Mouse (Mus musculus): Measurements from ENCODE around the gene Ube2l3. TPM values are rescaled to one million over a fixed set of nuclear protein-coding genes. Genes with fewer than 3 reads are reported as not detected.

Gene Ube2l3
- polyA plus RNA-seq, 1 experiment, result 73.6 TPM

GRCm38 (mm10) chr16:17209404-17209960 is 7.0 kb upstream of the Ube2l3 start:
- TF ChIP-seq CTCF (conservative IDR thresholded peaks at IDR 0.05; ENCODE audit: insufficient read depth, insufficient read length, low read depth, low read length) (no peak), POLR2A (IDR thresholded peaks at IDR 0.05; ENCODE audit: low read depth, low read length) (no peak)
- Histone ChIP-seq H3K36me3 (ENCODE audit: control insufficient read depth, insufficient read depth, low read length) (no peaks in the 10 kb centered on the region), H3K4me1 (ENCODE audit: control insufficient read depth, insufficient read depth, low read length) (peaks cover 6% of the 10 kb centered on the region; the same call in 1 of the 2 replicates), H3K27me3 (replicated peaks; ENCODE audit: control insufficient read depth, insufficient read depth, low read length) (no peaks in the 10 kb centered on the region), H3K27ac (ENCODE audit: insufficient read depth, low read depth, low read length) (no peak overlapping the region), H3K4me3 (ENCODE audit: insufficient read depth, low read depth, low read length) (peak overlapping the region; percentile 61)
- no peak for DNase-seq
- WGBS, result under 1% methylated on average over 37 of the region's 37 CpGs

GRCm38 (mm10) chr16:17208389-17209361 is 6.2 kb upstream of the Ube2l3 start, which contains the start of gene Rimbp3:
TSS of gene Rimbp3 (plus strand) at chr16:17208603.
- 4% methylated on average over 85 of the region's 85 CpGs for WGBS

GRCm38 (mm10) chr16:17204990-17205389 is 2.5 kb upstream of the Ube2l3 start:
- Histone ChIP-seq H3K4me3 (ENCODE audit: insufficient read depth, low read depth, low read length) (no peak overlapping the region), H3K4me1 (ENCODE audit: control insufficient read depth, insufficient read depth, low read length) (peaks cover 11% of the 10 kb centered on the region; the same call in 1 of the 2 replicates), H3K36me3 (ENCODE audit: control insufficient read depth, insufficient read depth, low read length) (no peaks in the 10 kb centered on the region), H3K27ac (ENCODE audit: insufficient read depth, low read depth, low read length) (no peak overlapping the region), H3K27me3 (replicated peaks; ENCODE audit: control insufficient read depth, insufficient read depth, low read length) (no peaks in the 10 kb centered on the region)
- DNase-seq, result peak; percentile 60
- WGBS, result 4% methylated on average over 6 of the region's 6 CpGs
- TF ChIP-seq CTCF (conservative IDR thresholded peaks at IDR 0.05; ENCODE audit: insufficient read depth, insufficient read length, low read depth, low read length) (peak; percentile 55), POLR2A (IDR thresholded peaks at IDR 0.05; ENCODE audit: low read depth, low read length) (no peak)

More at GRCm38 (mm10) chr16:17208389-17209361, 6.2 kb upstream of the Ube2l3 start, which contains the start of gene Rimbp3:
- no peaks in the 10 kb centered on the region for H3K36me3 ChIP-seq (ENCODE audit: control insufficient read depth, insufficient read depth, low read length)
- H3K27ac ChIP-seq (ENCODE audit: insufficient read depth, low read depth, low read length), result no peak within 1 kb of the TSS
- peaks cover 6% of the 10 kb centered on the region; the same call in 1 of the 2 replicates for H3K4me1 ChIP-seq (ENCODE audit: control insufficient read depth, insufficient read depth, low read length)
- TF ChIP-seq CTCF (conservative IDR thresholded peaks at IDR 0.05; ENCODE audit: insufficient read depth, insufficient read length, low read depth, low read length), result peak; percentile 74
- no peak for TF ChIP-seq POLR2A (IDR thresholded peaks at IDR 0.05; ENCODE audit: low read depth, low read length)
- DNase-seq, result peak; percentile 86
- peak within 1 kb of the TSS; percentile 61 for H3K4me3 ChIP-seq (ENCODE audit: insufficient read depth, low read depth, low read length)
- H3K27me3 ChIP-seq (replicated peaks; ENCODE audit: control insufficient read depth, insufficient read depth, low read length), result no peaks in the 10 kb centered on the region

GRCm38 (mm10) chr16:17201977-17202376 is 472 bp downstream of the Ube2l3 start:
- Histone ChIP-seq H3K27me3 (replicated peaks; ENCODE audit: control insufficient read depth, insufficient read depth, low read length) (no peaks in the 10 kb centered on the region), H3K4me3 (ENCODE audit: insufficient read depth, low read depth, low read length) (no peak overlapping the region), H3K27ac (ENCODE audit: insufficient read depth, low read depth, low read length) (no peak overlapping the region), H3K4me1 (ENCODE audit: control insufficient read depth, insufficient read depth, low read length) (peaks cover 11% of the 10 kb centered on the region; the same call in 1 of the 2 replicates), H3K36me3 (ENCODE audit: control insufficient read depth, insufficient read depth, low read length) (no peaks in the 10 kb centered on the region)
- TF ChIP-seq CTCF (conservative IDR thresholded peaks at IDR 0.05; ENCODE audit: insufficient read depth, insufficient read length, low read depth, low read length), result no peak
- TF ChIP-seq POLR2A (IDR thresholded peaks at IDR 0.05; ENCODE audit: low read depth, low read length), result no peak
- no peak for DNase-seq
- 41% methylated on average over 2 of the region's 2 CpGs for WGBS

GRCm38 (mm10) chr16:17200953-17201707 is 1.3 kb downstream of the Ube2l3 start:
- H3K4me1 ChIP-seq (ENCODE audit: control insufficient read depth, insufficient read depth, low read length), result peaks cover 11% of the 10 kb centered on the region; the same call in 1 of the 2 replicates
- H3K4me3 ChIP-seq (ENCODE audit: insufficient read depth, low read depth, low read length), result peak overlapping the region; percentile 70
- peak overlapping the region; percentile 18; the same call in 1 of the 2 replicates for H3K27ac ChIP-seq (ENCODE audit: insufficient read depth, low read depth, low read length)
- 1% methylated on average over 70 of the region's 72 CpGs for WGBS
- TF ChIP-seq CTCF (conservative IDR thresholded peaks at IDR 0.05; ENCODE audit: insufficient read depth, insufficient read length, low read depth, low read length), result no peak
- TF ChIP-seq POLR2A (IDR thresholded peaks at IDR 0.05; ENCODE audit: low read depth, low read length), result no peak
- no peaks in the 10 kb centered on the region for H3K36me3 ChIP-seq (ENCODE audit: control insufficient read depth, insufficient read depth, low read length)
- H3K27me3 ChIP-seq (replicated peaks; ENCODE audit: control insufficient read depth, insufficient read depth, low read length), result no peaks in the 10 kb centered on the region
- peak; percentile 90 for DNase-seq

- TF ChIP-seq POLR2A (IDR thresholded peaks at IDR 0.05; ENCODE audit: low read depth, low read length) (no peak), CTCF (conservative IDR thresholded peaks at IDR 0.05; ENCODE audit: insufficient read depth, insufficient read length, low read depth, low read length) (no peak)
- H3K4me3 ChIP-seq (ENCODE audit: insufficient read depth, low read depth, low read length), result peak overlapping the region; percentile 70
- H3K4me1 ChIP-seq (ENCODE audit: control insufficient read depth, insufficient read depth, low read length), result peaks cover 11% of the 10 kb centered on the region; the same call in 1 of the 2 replicates
- no peaks in the 10 kb centered on the region for H3K36me3 ChIP-seq (ENCODE audit: control insufficient read depth, insufficient read depth, low read length)
- no peaks in the 10 kb centered on the region for H3K27me3 ChIP-seq (replicated peaks; ENCODE audit: control insufficient read depth, insufficient read depth, low read length)
- no peak overlapping the region for H3K27ac ChIP-seq (ENCODE audit: insufficient read depth, low read depth, low read length)
- DNase-seq, result peak; percentile 17
- 3% methylated on average over 24 of the region's 24 CpGs for WGBS
Measured at GRCm38 (mm10) chr16:17200121-17200952, 2.1 kb downstream of the Ube2l3 start.

Measured in kidney, adult 2 months (tissue).